In genomic region chr14:60485889-60486274, GRCm38 (mm10) we compare ENCODE assay signal across 8 mouse cellular contexts.
A peak's percentile ranks its signal among the peaks of the same experiment; 100 is the strongest.
DNase-seq lines count a peak whose midpoint lies in the region; ATAC-seq and TF ChIP-seq lines count a peak whose summit lies in the region.

No protein-coding gene starts in this region.

- WGBS in hindbrain, embryonic 10.5 days: 1% methylated on average over 5 of the region's 5 CpGs
- WGBS in liver, embryonic 13.5 days (ENCODE audit: insufficient replicate concordance): 5% methylated on average over 5 of the region's 5 CpGs

- peaks cover 7% of the 10 kb centered on the region for H3K27me3 ChIP-seq in hindbrain, embryonic 10.5 days (ENCODE audit: insufficient read depth, poor library complexity, severe bottlenecking)
- H3K27me3 ChIP-seq in liver, embryonic 13.5 days: peaks cover 38% of the 10 kb centered on the region

- H3K4me3 ChIP-seq in layer of hippocampus, adult 2 months: peak overlapping the region; percentile 56
- peak overlapping the region; percentile 63 for H3K4me3 ChIP-seq in hindbrain, embryonic 10.5 days
- H3K4me3 ChIP-seq in liver, embryonic 13.5 days (replicated peaks): peak overlapping the region; percentile 36; the same call in 1 of the 2 replicates

- TF ChIP-seq CTCF in layer of hippocampus, adult 2 months (conservative IDR thresholded peaks at IDR 0.05): peak; percentile 46

- H3K4me2 ChIP-seq in liver, embryonic 13.5 days: peak overlapping the region; percentile 58

- peaks cover 38% of the 10 kb centered on the region for H3K4me1 ChIP-seq in hindbrain, embryonic 10.5 days (replicated peaks)
- 0 out of 2 replicates have a peak, but pooled peaks cover 5% of the 10 kb centered on the region for H3K4me1 ChIP-seq in liver, embryonic 13.5 days (replicated peaks)

- DNase-seq in layer of hippocampus, adult 2 months (ENCODE audit: low spot score in 2 of 2): no peak
- DNase-seq in layer of hippocampus, adult 9-10 months (ENCODE audit: low spot score): no peak
- peak; percentile 2 for DNase-seq in cerebellum, adult 11 months
- no peak for DNase-seq in hindbrain, embryonic 10.5 days (ENCODE audit: low spot score)
- DNase-seq in liver, embryonic 13.5 days: no peak
- no peak for DNase-seq in natural killer cell, adult 2 months (ENCODE audit: low spot score in 2 of 2)
- no peak for DNase-seq in adrenal gland, postnatal 36 days

- H3K36me3 ChIP-seq in hindbrain, embryonic 10.5 days: 0 out of 2 replicates have a peak, but pooled peaks cover 6% of the 10 kb centered on the region
- no peaks in the 10 kb centered on the region for H3K36me3 ChIP-seq in liver, embryonic 13.5 days

- ATAC-seq in liver, embryonic 13.5 days (ENCODE audit: low read depth): 0 out of 2 replicates have a peak, but pooled peaks have one; percentile 48
- no peak for ATAC-seq in granulocyte monocyte progenitor cell, adult 5-6 weeks (replicated peaks; ENCODE audit: poor library complexity, severe bottlenecking)

- H3K9ac ChIP-seq in liver, embryonic 13.5 days: no peak overlapping the region

- H3K27ac ChIP-seq in layer of hippocampus, adult 2 months: no peak overlapping the region
- peak overlapping the region; percentile 91 for H3K27ac ChIP-seq in hindbrain, embryonic 10.5 days
- H3K27ac ChIP-seq in liver, embryonic 13.5 days: no peak overlapping the region

- H3K9me3 ChIP-seq in hindbrain, embryonic 10.5 days: 0 out of 2 replicates have a peak, but pooled peaks cover under 1% of the 10 kb centered on the region
- no peaks in the 10 kb centered on the region for H3K9me3 ChIP-seq in liver, embryonic 13.5 days (replicated peaks)
